Mouse (Mus musculus) spleen, postnatal 36 days (tissue): ENCODE results near the gene Zfp113.

Experiments
- DNase-seq, 2 experiments: peaks; one replicate each; pipeline ENCODE4 v3.0.0; 2022; ENCODE audit warnings: low spot score in 2 of 2, mixed read lengths in 1 of 2

The Zfp113 gene

GRCm38 (mm10) chr5:138155443-138155976 is at the start of gene Zfp113:
Gene Zfp113, minus strand, starts transcription at chr5:138155744.
- peak; percentile 92 to 93 for DNase-seq

GRCm38 (mm10) chr5:138202086-138202485 is 46.5 kb upstream of the Zfp113 start:
- no peak for DNase-seq

- DNase-seq: no peak
These were observed 44.0 kb upstream of the Zfp113 start for GRCm38 (mm10) chr5:138199576-138199975.

- no peak for DNase-seq
These were observed 39.9 kb upstream of the Zfp113 start for GRCm38 (mm10) chr5:138195463-138195862.

GRCm38 (mm10) chr5:138194755-138195345 is 39.3 kb upstream of the Zfp113 start:
- peak in 1 of 2 experiments; percentile 18 for DNase-seq

- DNase-seq: peak; percentile 72 to 81
These were observed 38.5 kb upstream of the Zfp113 start, which contains the start of gene Mblac1 for GRCm38 (mm10) chr5:138193771-138194727. Gene Mblac1, plus strand, starts transcription at chr5:138194314.

- DNase-seq: peak; percentile 73 to 78
These were observed 32.2 kb upstream of the Zfp113 start for GRCm38 (mm10) chr5:138187661-138188306.

- DNase-seq: peak; percentile 79 to 87
These were observed 31.6 kb upstream of the Zfp113 start, which contains the start of the genes Taf6 and Cnpy4 for GRCm38 (mm10) chr5:138186950-138187638. Gene Taf6, minus strand, starts transcription at chr5:138187451. Gene Cnpy4, plus strand, starts transcription at chr5:138187485.

- DNase-seq: no peak
These were observed 17.7 kb upstream of the Zfp113 start for GRCm38 (mm10) chr5:138173217-138173616.

- DNase-seq: peak; percentile 93 to 96
These were observed 16.3 kb upstream of the Zfp113 start, which contains the start of the genes Ap4m1 and Mcm7 for GRCm38 (mm10) chr5:138171695-138172491. Gene Ap4m1, plus strand, starts transcription at chr5:138172002. Gene Mcm7, minus strand, starts transcription at chr5:138172422.

GRCm38 (mm10) chr5:138170936-138171561 is 15.5 kb upstream of the Zfp113 start:
- peak; percentile 93 to 95 for DNase-seq

GRCm38 (mm10) chr5:138165594-138165993 is 10.1 kb upstream of the Zfp113 start:
- no peak for DNase-seq

GRCm38 (mm10) chr5:138163610-138164009 is 8.1 kb upstream of the Zfp113 start:
- DNase-seq: no peak

GRCm38 (mm10) chr5:138163046-138163445 is 7.5 kb upstream of the Zfp113 start:
- DNase-seq: no peak

- peak; percentile 92 to 94 for DNase-seq
These were observed 5.5 kb upstream of the Zfp113 start, which contains the start of gene Cops6 for GRCm38 (mm10) chr5:138160842-138161665. Gene Cops6, plus strand, starts transcription at chr5:138161071.

GRCm38 (mm10) chr5:138160224-138160762 is 4.7 kb upstream of the Zfp113 start:
- DNase-seq: no peak

GRCm38 (mm10) chr5:138154390-138154789 is 1.2 kb downstream of the Zfp113 start:
- DNase-seq: no peak

- no peak for DNase-seq
These were observed 17.0 kb downstream of the Zfp113 start for GRCm38 (mm10) chr5:138138585-138138984.
